In genomic region chr17:46203078-46203477, GRCm38 (mm10) we compare ENCODE assay signal across 8 mouse cellular contexts. TPM values are rescaled to one million over a fixed set of nuclear protein-coding genes. Genes with fewer than 3 reads are reported as not detected.
DNase-seq lines count a peak whose midpoint lies in the region; ATAC-seq and TF ChIP-seq lines count a peak whose summit lies in the region.

No protein-coding gene starts in this region.

- H3K36me3 ChIP-seq in heart, embryonic 12.5 days = peaks cover 33% of the 10 kb centered on the region
- peaks cover 13% of the 10 kb centered on the region for H3K36me3 ChIP-seq in midbrain, embryonic 11.5 days (ENCODE audit: control insufficient read depth, insufficient read depth, low read length)

- no peaks in the 10 kb centered on the region for H3K27me3 ChIP-seq in heart, embryonic 12.5 days (replicated peaks)
- no peaks in the 10 kb centered on the region for H3K27me3 ChIP-seq in midbrain, embryonic 11.5 days (ENCODE audit: control insufficient read depth, insufficient read depth, low read length)

- H3K4me2 ChIP-seq in heart, embryonic 12.5 days = peak overlapping the region; percentile 80
- peak overlapping the region; percentile 94 for H3K4me2 ChIP-seq in midbrain, embryonic 11.5 days

- TF ChIP-seq CTCF in cortical plate, adult 2 months (IDR thresholded peaks at IDR 0.05; ENCODE audit: extremely low read depth, insufficient read depth, low read length) = no peak

- no peak overlapping the region for H3K27ac ChIP-seq in cortical plate, adult 2 months (ENCODE audit: insufficient read depth, low read length)
- peak overlapping the region; percentile 92 for H3K27ac ChIP-seq in heart, embryonic 12.5 days (ENCODE audit: poor library complexity, severe bottlenecking)
- H3K27ac ChIP-seq in midbrain, embryonic 11.5 days (ENCODE audit: low read depth, low read length) = no peak overlapping the region

- ATAC-seq in heart, embryonic 12.5 days (ENCODE audit: insufficient number of reproducible peaks, low FRiP score) = peak; percentile 39; the same call in 1 of the 2 replicates
- no peak for ATAC-seq in midbrain, embryonic 11.5 days (ENCODE audit: low FRiP score)

- H3K4me1 ChIP-seq in cortical plate, adult 2 months (ENCODE audit: control insufficient read depth, insufficient read depth, low read length) = no peaks in the 10 kb centered on the region; the same call in 1 of the 2 replicates
- H3K4me1 ChIP-seq in heart, embryonic 12.5 days (replicated peaks) = peaks cover 13% of the 10 kb centered on the region
- H3K4me1 ChIP-seq in midbrain, embryonic 11.5 days (ENCODE audit: control insufficient read depth, insufficient read depth, low read length) = peaks cover 17% of the 10 kb centered on the region

- TF ChIP-seq POLR2A in cortical plate, adult 2 months (IDR thresholded peaks at IDR 0.05; ENCODE audit: extremely low read depth, insufficient read depth, low read length) = no peak

- WGBS in heart, embryonic 12.5 days = under 1% methylated on average over 20 of the region's 20 CpGs
- 0% methylated on average over 20 of the region's 20 CpGs for WGBS in midbrain, embryonic 11.5 days

- peak overlapping the region; percentile 94 for H3K9ac ChIP-seq in heart, embryonic 12.5 days
- H3K9ac ChIP-seq in midbrain, embryonic 11.5 days (ENCODE audit: low read length) = peak overlapping the region; percentile 79

- intact Hi-C loops in left cerebral cortex, postnatal 10 days (cut with DNase I) = no loop called here

- peak overlapping the region; percentile 97 for H3K4me3 ChIP-seq in cortical plate, adult 2 months (ENCODE audit: insufficient read depth, low read length)
- peak overlapping the region; percentile 96 for H3K4me3 ChIP-seq in heart, embryonic 12.5 days
- H3K4me3 ChIP-seq in midbrain, embryonic 11.5 days (ENCODE audit: low read depth, low read length) = peak overlapping the region; percentile 70

- no peaks in the 10 kb centered on the region for H3K9me3 ChIP-seq in heart, embryonic 12.5 days (replicated peaks)
- H3K9me3 ChIP-seq in midbrain, embryonic 11.5 days (ENCODE audit: control insufficient read depth, low read length) = no peaks in the 10 kb centered on the region

- DNase-seq in right cerebral cortex, adult 18-20 months = peak; percentile 42
- DNase-seq in right cerebral cortex, postnatal 25 days = no peak
- DNase-seq in left cerebral cortex, postnatal 10 days (ENCODE audit: extremely low spot score in 1 of 2, low spot score in 2 of 2) = peak; percentile 7 to 63
- DNase-seq in midbrain, embryonic 11.5 days (ENCODE audit: low spot score, missing footprints) = no peak
- no peak for DNase-seq in thymus, postnatal 4 days
- no peak for DNase-seq in cerebellum, adult 11 months

RNA-seq across cellular contexts. Expression of gene Xpo5, which starts 0.5 kb away (rescaled TPM):
- 40.2 and 41.5 TPM in 2 replicates for polyA plus RNA-seq in cortical plate, adult 2 months (2012; rRNA removed)
- 29.9 and 32.4 TPM in 2 replicates for polyA plus RNA-seq in heart, embryonic 12.5 days (2016; fragmentation: Nextera tagmentation; extraction: Ambion mirVana)
- total RNA-seq in left cerebral cortex, postnatal 10 days (2021) = 10 to 100 TPM; 40.0 to 41.9 TPM
- polyA plus RNA-seq in midbrain, embryonic 11.5 days (2014; fragmentation: Nextera tagmentation; extraction: Ambion mirVana) = 73.3 and 75.8 TPM in 2 replicates

RNA-seq across cellular contexts. Expression of gene Polh, which starts 0.6 kb away (rescaled TPM):
- 3.7 and 4.2 TPM in 2 replicates for polyA plus RNA-seq in cortical plate, adult 2 months (2012; rRNA removed)
- 12.5 and 12.7 TPM in 2 replicates for polyA plus RNA-seq in heart, embryonic 12.5 days (2016; fragmentation: Nextera tagmentation; extraction: Ambion mirVana)
- 1 to 10 TPM; 6.3 to 7.8 TPM for total RNA-seq in left cerebral cortex, postnatal 10 days (2021)
- 10.1 and 10.8 TPM in 2 replicates for polyA plus RNA-seq in midbrain, embryonic 11.5 days (2014; fragmentation: Nextera tagmentation; extraction: Ambion mirVana)

RNA-seq across cellular contexts. Expression of gene Gtpbp2, which starts 42.2 kb away (rescaled TPM):
- 161 and 187 TPM in 2 replicates for polyA plus RNA-seq in cortical plate, adult 2 months (2012; rRNA removed)
- 34.5 and 39.1 TPM in 2 replicates for polyA plus RNA-seq in heart, embryonic 12.5 days (2016; fragmentation: Nextera tagmentation; extraction: Ambion mirVana)
- 100 to 1,000 TPM in 1 of 2 experiments, 10 to 100 TPM in 1; 86.6 to 101 TPM for total RNA-seq in left cerebral cortex, postnatal 10 days (2021)
- 16.8 and 19.2 TPM in 2 replicates for polyA plus RNA-seq in midbrain, embryonic 11.5 days (2014; fragmentation: Nextera tagmentation; extraction: Ambion mirVana)

RNA-seq across cellular contexts. Expression of gene Polr1c, which starts 44.8 kb away (rescaled TPM):
- polyA plus RNA-seq in cortical plate, adult 2 months (2012; rRNA removed) = 45.4 and 47.2 TPM in 2 replicates
- 44.5 and 48.6 TPM in 2 replicates for polyA plus RNA-seq in heart, embryonic 12.5 days (2016; fragmentation: Nextera tagmentation; extraction: Ambion mirVana)
- 10 to 100 TPM; 38.3 to 42.7 TPM for total RNA-seq in left cerebral cortex, postnatal 10 days (2021)
- polyA plus RNA-seq in midbrain, embryonic 11.5 days (2014; fragmentation: Nextera tagmentation; extraction: Ambion mirVana) = 108 and 114 TPM in 2 replicates

RNA-seq across cellular contexts. Expression of gene Yipf3, which starts 44.8 kb away (rescaled TPM):
- 91.5 and 92.5 TPM in 2 replicates for polyA plus RNA-seq in cortical plate, adult 2 months (2012; rRNA removed)
- 66.6 and 72.0 TPM in 2 replicates for polyA plus RNA-seq in heart, embryonic 12.5 days (2016; fragmentation: Nextera tagmentation; extraction: Ambion mirVana)
- total RNA-seq in left cerebral cortex, postnatal 10 days (2021) = 10 to 100 TPM; 73.6 to 83.9 TPM
- polyA plus RNA-seq in midbrain, embryonic 11.5 days (2014; fragmentation: Nextera tagmentation; extraction: Ambion mirVana) = 57.9 and 67.6 TPM in 2 replicates

Comparison
In these comparisons a context has a peak if more than half of its experiments do, and no peak if none do; other contexts are left out.
1. DNase-seq: peak in right cerebral cortex, adult 18-20 months (single experiment) and left cerebral cortex, postnatal 10 days (2 of 2); none in right cerebral cortex, postnatal 25 days (single experiment), midbrain, embryonic 11.5 days (single experiment), thymus, postnatal 4 days (single experiment) and cerebellum, adult 11 months (single experiment).
2. Peak in every context shown above with its lines, with median percentiles within 50 percentile points of each other: H3K4me3 ChIP-seq.